Mouse (Mus musculus) thymus, adult 2 months (tissue): ENCODE results near the gene Ano10. TPM values are rescaled to one million over a fixed set of nuclear protein-coding genes. Genes with fewer than 3 reads are reported as not detected.

Experiments used
- DNase-seq: peaks from one replicate; pipeline ENCODE4 v3.0.0; 2021
- H3K27ac ChIP-seq: fragments of 200-500 bp; 2 replicates; pipeline ENCODE4 v1.5.1; 2012; ENCODE audit warnings: low read length, control low read depth; ENCODE audit not compliant: control insufficient read depth, insufficient read depth
- H3K27me3 ChIP-seq: fragments of 200-500 bp; 2 replicates; pipeline ENCODE4 v1.6.1; 2012; ENCODE audit warnings: mild to moderate bottlenecking, low read length, moderate library complexity, mixed read lengths; ENCODE audit not compliant: control insufficient read depth, insufficient read depth
- H3K36me3 ChIP-seq: fragments of 200-500 bp; 2 replicates; pipeline ENCODE4 v1.6.1; 2012; ENCODE audit warnings: mild to moderate bottlenecking, low read length, moderate library complexity; ENCODE audit not compliant: control insufficient read depth, insufficient read depth
- H3K4me1 ChIP-seq: fragments of 200-500 bp; replicated peaks from 2 replicates; pipeline ENCODE4 v1.6.1; 2012; ENCODE audit warnings: low read length; ENCODE audit not compliant: control insufficient read depth, insufficient read depth
- H3K4me3 ChIP-seq: fragments of 200-500 bp; 2 replicates; pipeline ENCODE4 v1.5.1; 2012; ENCODE audit warnings: mild to moderate bottlenecking, low read length, control low read depth, moderate library complexity; ENCODE audit not compliant: control insufficient read depth, insufficient read depth
- CTCF ChIP-seq: fragments of 200-500 bp; IDR thresholded peaks from 2 replicates; pipeline ENCODE4 v1.5.1; 2012; ENCODE audit warnings: mild to moderate bottlenecking, control low read depth, low read length, moderate library complexity, borderline replicate concordance; ENCODE audit not compliant: control insufficient read depth, poor library complexity, insufficient read depth; ENCODE audit errors: extremely low read depth
- POLR2A ChIP-seq: fragments of 200-500 bp; IDR thresholded peaks from 2 replicates; pipeline ENCODE4 v1.6.1; 2012; ENCODE audit warnings: mild to moderate bottlenecking, low read length, control low read depth, moderate library complexity; ENCODE audit not compliant: control insufficient read depth, poor library complexity, insufficient read depth; ENCODE audit errors: extremely low read depth
- WGBS: fragments of 180-500 bp; shearing (Covaris S2); methylation state at CpG from one replicate; pipeline ENCODE4 v1.1.7; 2018; 5-methylcytosine and 5-hydroxymethylcytosine counted together
- polyA plus RNA-seq: library from polyadenylated mRNA; depleted of rRNA; stranded (reverse); fragments of >200 nt; gene quantifications from 2 replicates; pipeline ENCODE4 v1.2.3, GENCODE M21; 2012

Ano10 gene
- polyA plus RNA-seq, 1 experiment = 41.3 TPM

GRCm38 (mm10) chr9:122271318-122271717 lies 22.9 kb downstream of the Ano10 start:
- TF ChIP-seq CTCF = no peak
- no peak for TF ChIP-seq POLR2A
- H3K4me3 ChIP-seq = no peak overlapping the region
- peaks cover 12% of the 10 kb centered on the region for H3K4me1 ChIP-seq
- no peak overlapping the region for H3K27ac ChIP-seq
- H3K27me3 ChIP-seq = no peaks in the 10 kb centered on the region
- 98% methylated on average over 3 of the region's 3 CpGs for WGBS
- no peak for DNase-seq
- H3K36me3 ChIP-seq = no peaks in the 10 kb centered on the region; the same call in 1 of the 2 replicates

- H3K4me1 ChIP-seq = peaks cover 12% of the 10 kb centered on the region
- H3K36me3 ChIP-seq = no peaks in the 10 kb centered on the region; the same call in 1 of the 2 replicates
- no peak overlapping the region for H3K4me3 ChIP-seq
- no peaks in the 10 kb centered on the region for H3K27me3 ChIP-seq
- no peak for TF ChIP-seq CTCF
- no peak for TF ChIP-seq POLR2A
- no peak overlapping the region for H3K27ac ChIP-seq
- no peak for DNase-seq
- 96% methylated on average over 10 of the region's 10 CpGs for WGBS
Observed at GRCm38 (mm10) chr9:122270913-122271312, 23.3 kb downstream of the Ano10 start.

GRCm38 (mm10) chr9:122269256-122270041 lies 24.8 kb downstream of the Ano10 start:
- no peak for DNase-seq
- Histone ChIP-seq H3K4me1 (peaks cover 12% of the 10 kb centered on the region), H3K27ac (no peak overlapping the region), H3K4me3 (no peak overlapping the region), H3K36me3 (no peaks in the 10 kb centered on the region), H3K27me3 (no peaks in the 10 kb centered on the region)
- no peak for TF ChIP-seq POLR2A
- TF ChIP-seq CTCF = no peak
- 91% methylated on average over 3 of the region's 3 CpGs for WGBS

GRCm38 (mm10) chr9:122265526-122266210 lies 28.6 kb downstream of the Ano10 start:
- Histone ChIP-seq H3K27ac (no peak overlapping the region), H3K27me3 (no peaks in the 10 kb centered on the region), H3K4me1 (0 out of 2 replicates have a peak, but pooled peaks cover 3% of the 10 kb centered on the region), H3K4me3 (no peak overlapping the region), H3K36me3 (no peaks in the 10 kb centered on the region)
- no peak for DNase-seq
- WGBS = 98% methylated on average over 10 of the region's 10 CpGs
- TF ChIP-seq POLR2A (no peak), CTCF (no peak)

GRCm38 (mm10) chr9:122263140-122263539 lies 31.1 kb downstream of the Ano10 start:
- TF ChIP-seq CTCF (peak; percentile 39; the same call in 1 of the 2 replicates), POLR2A (no peak)
- Histone ChIP-seq H3K4me3 (no peak overlapping the region), H3K36me3 (no peaks in the 10 kb centered on the region), H3K27me3 (no peaks in the 10 kb centered on the region), H3K27ac (no peak overlapping the region), H3K4me1 (no peaks in the 10 kb centered on the region)
- peak; percentile 44 for DNase-seq

- Histone ChIP-seq H3K36me3 (no peaks in the 10 kb centered on the region), H3K27me3 (no peaks in the 10 kb centered on the region), H3K4me1 (peaks cover 3% of the 10 kb centered on the region; the same call in 1 of the 2 replicates), H3K4me3 (no peak overlapping the region), H3K27ac (no peak overlapping the region)
- TF ChIP-seq POLR2A (no peak), CTCF (no peak)
- 96% methylated on average over 3 of the region's 3 CpGs for WGBS
- no peak for DNase-seq
Observed at GRCm38 (mm10) chr9:122254386-122254785, 39.8 kb downstream of the Ano10 start.

GRCm38 (mm10) chr9:122252113-122252512 lies 42.1 kb downstream of the Ano10 start:
- no peak for DNase-seq
- H3K27ac ChIP-seq = no peak overlapping the region
- no peaks in the 10 kb centered on the region for H3K36me3 ChIP-seq
- H3K4me3 ChIP-seq = no peak overlapping the region
- no peaks in the 10 kb centered on the region for H3K27me3 ChIP-seq
- peaks cover 3% of the 10 kb centered on the region; the same call in 1 of the 2 replicates for H3K4me1 ChIP-seq
- TF ChIP-seq POLR2A (no peak), CTCF (no peak)
- 89% methylated on average over 1 of the region's 1 CpGs for WGBS
